Mouse (Mus musculus): ENCODE results near the gene Rbpj. TPM values are rescaled to one million over a fixed set of nuclear protein-coding genes. Genes with fewer than 3 reads are reported as not detected.

Gene Rbpj
- polyA plus RNA-seq, 1 experiment: 13.6 TPM

DNA sequence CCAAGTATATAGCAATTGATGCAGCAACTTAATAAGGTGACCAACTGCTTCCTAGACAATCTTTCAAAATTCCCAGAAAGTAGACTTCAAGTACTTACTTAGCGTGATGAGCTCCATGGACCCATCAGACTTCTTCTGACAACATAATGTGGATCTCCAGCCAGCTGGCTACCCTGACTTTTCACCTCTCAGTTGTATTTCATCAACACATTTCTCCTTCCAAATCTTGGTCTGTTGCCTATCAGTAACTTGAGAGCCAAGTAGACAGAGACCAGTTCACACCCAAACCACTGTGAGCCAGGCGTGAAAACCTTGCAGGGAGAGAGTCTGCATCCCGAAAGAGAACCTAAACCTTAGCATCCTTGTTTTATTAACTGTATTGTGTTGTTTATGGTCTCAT is 26.3 kb upstream of the Rbpj start:
- H3K4me1 ChIP-seq: peaks cover 47% of the 10 kb centered on the region
- no peak overlapping the region for H3K4me3 ChIP-seq (replicated peaks)
- no peaks in the 10 kb centered on the region for H3K27me3 ChIP-seq (replicated peaks)
- TF ChIP-seq GATA1 (IDR thresholded peaks at IDR 0.05; ENCODE audit: borderline replicate concordance, low read length) (no peak), FLI1 (IDR thresholded peaks at IDR 0.05; ENCODE audit: low read length) (no peak)
- H3K36me3 ChIP-seq (replicated peaks; ENCODE audit: low read length): no peaks in the 10 kb centered on the region
- H3K9me3 ChIP-seq: 0 out of 2 replicates have a peak, but pooled peaks cover 2% of the 10 kb centered on the region

DNA sequence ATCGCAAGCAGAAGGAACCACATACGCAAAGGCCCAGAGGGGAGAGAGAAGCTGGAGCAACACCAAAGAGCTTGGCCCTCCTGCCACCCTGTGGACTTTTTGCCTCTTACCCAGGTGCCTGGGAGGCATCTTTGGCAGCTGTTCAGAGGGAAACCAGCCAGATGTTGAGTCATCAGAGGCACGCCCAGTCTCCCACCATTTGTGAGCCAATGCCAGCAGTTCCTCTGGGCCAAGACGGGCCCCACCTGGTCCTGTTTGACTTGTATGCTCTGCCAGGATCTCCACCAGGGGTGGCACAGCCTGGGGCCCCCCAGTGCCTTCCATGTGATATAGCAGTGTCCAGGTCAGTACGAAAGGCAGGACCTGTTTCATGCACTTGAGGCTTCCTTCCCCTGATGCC is 21.9 kb upstream of the Rbpj start:
- no peak overlapping the region for H3K4me3 ChIP-seq (replicated peaks)
- H3K4me1 ChIP-seq: peaks cover 43% of the 10 kb centered on the region
- no peaks in the 10 kb centered on the region for H3K27me3 ChIP-seq (replicated peaks)
- TF ChIP-seq FLI1 (IDR thresholded peaks at IDR 0.05; ENCODE audit: low read length) (no peak), GATA1 (IDR thresholded peaks at IDR 0.05; ENCODE audit: borderline replicate concordance, low read length) (no peak)
- 0 out of 2 replicates have a peak, but pooled peaks cover 2% of the 10 kb centered on the region for H3K9me3 ChIP-seq
- H3K36me3 ChIP-seq (replicated peaks; ENCODE audit: low read length): no peaks in the 10 kb centered on the region

DNA sequence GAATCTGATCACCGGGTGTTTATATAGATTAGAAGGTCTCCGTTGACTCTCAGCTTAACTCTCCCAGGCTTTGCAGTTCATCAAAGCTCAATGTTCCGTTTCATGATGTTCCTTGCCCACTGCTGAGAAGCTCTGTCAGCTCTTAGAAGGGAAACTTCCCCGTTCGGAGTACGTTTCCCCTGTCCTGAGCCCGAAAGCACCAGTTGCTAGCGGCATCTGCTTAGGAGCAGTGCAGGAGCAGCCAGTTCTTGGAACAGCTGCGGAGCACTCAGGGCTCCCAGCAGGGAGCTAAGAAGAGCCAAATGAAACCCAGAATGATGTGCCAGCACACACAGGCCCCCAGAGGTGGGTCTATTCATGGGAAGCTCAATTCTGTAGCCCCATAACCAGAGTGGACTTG is 15.0 kb upstream of the Rbpj start:
- no peaks in the 10 kb centered on the region for H3K9me3 ChIP-seq
- H3K4me1 ChIP-seq: peaks cover 60% of the 10 kb centered on the region
- H3K36me3 ChIP-seq (replicated peaks; ENCODE audit: low read length): peaks cover 3% of the 10 kb centered on the region
- H3K4me3 ChIP-seq (replicated peaks): no peak overlapping the region
- no peak for TF ChIP-seq FLI1 (IDR thresholded peaks at IDR 0.05; ENCODE audit: low read length)
- no peak for TF ChIP-seq GATA1 (IDR thresholded peaks at IDR 0.05; ENCODE audit: borderline replicate concordance, low read length)
- no peaks in the 10 kb centered on the region for H3K27me3 ChIP-seq (replicated peaks)

DNA sequence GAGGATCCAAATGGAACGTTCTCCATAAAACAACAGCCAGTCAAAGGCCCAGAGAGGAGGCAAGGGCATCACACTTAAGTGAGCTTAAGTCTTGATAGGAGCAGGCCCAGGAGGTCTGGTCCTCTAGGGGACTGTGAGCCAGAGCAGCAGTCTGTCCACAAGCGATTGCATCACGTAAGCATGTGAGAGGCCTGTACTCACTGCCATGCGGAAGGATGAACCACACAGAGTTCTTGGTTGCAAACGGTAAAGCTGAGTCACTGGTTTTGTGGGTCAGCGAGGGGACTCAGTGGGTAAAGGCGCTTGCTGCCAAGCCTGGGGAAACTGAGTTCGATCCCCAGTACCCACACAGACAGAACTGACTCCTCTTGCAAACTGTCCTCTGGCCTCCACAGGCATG is 14.1 kb upstream of the Rbpj start:
- no peaks in the 10 kb centered on the region for H3K27me3 ChIP-seq (replicated peaks)
- no peak overlapping the region for H3K4me3 ChIP-seq (replicated peaks)
- peaks cover 69% of the 10 kb centered on the region for H3K4me1 ChIP-seq
- H3K9me3 ChIP-seq: no peaks in the 10 kb centered on the region
- H3K36me3 ChIP-seq (replicated peaks; ENCODE audit: low read length): peaks cover 3% of the 10 kb centered on the region
- TF ChIP-seq FLI1 (IDR thresholded peaks at IDR 0.05; ENCODE audit: low read length) (no peak), GATA1 (IDR thresholded peaks at IDR 0.05; ENCODE audit: borderline replicate concordance, low read length) (no peak)

DNA sequence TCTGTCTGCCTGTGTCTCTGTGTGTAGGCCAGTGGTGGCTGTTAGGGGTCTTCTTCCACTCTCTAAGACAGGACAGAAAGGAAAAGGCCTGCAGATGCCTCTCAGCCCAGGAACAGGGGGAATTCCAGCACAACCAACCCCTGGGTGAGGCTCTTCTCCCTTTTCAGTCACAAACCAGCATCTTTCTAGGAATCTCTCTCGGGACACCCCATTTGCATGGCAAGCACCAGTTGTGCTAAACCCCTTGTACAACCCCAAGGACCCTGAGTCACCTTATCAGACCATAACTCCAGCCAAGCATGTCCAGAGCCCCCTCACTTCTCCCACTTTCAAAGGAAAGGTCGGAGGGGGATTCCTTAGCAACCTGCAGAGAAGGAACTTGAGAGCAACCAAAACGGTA is 13.0 kb upstream of the Rbpj start:
- no peaks in the 10 kb centered on the region for H3K9me3 ChIP-seq
- H3K36me3 ChIP-seq (replicated peaks; ENCODE audit: low read length): peaks cover 3% of the 10 kb centered on the region
- no peak overlapping the region for H3K4me3 ChIP-seq (replicated peaks)
- TF ChIP-seq GATA1 (IDR thresholded peaks at IDR 0.05; ENCODE audit: borderline replicate concordance, low read length) (no peak), FLI1 (IDR thresholded peaks at IDR 0.05; ENCODE audit: low read length) (no peak)
- H3K27me3 ChIP-seq (replicated peaks): no peaks in the 10 kb centered on the region
- H3K4me1 ChIP-seq: peaks cover 72% of the 10 kb centered on the region

DNA sequence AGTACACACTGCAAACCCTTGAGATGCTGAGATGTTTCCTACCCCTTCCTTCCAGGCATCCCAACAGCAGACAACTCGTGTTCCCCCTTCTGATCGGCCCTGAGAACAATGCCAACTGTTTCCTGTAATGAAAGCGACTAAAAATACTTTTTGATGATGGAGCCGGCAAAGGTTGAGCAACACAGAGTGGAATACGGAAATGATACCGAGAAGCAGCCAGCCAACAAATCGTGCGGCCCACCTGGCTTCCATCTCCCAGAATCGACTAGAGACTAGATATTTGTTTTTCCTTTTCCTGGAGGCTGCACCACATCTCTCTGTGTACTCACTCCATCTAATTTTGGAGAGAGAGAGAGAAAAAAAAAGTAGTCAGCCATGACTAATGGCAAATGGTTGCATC is 11.2 kb upstream of the Rbpj start:
- TF ChIP-seq GATA1 (IDR thresholded peaks at IDR 0.05; ENCODE audit: borderline replicate concordance, low read length) (no peak), FLI1 (IDR thresholded peaks at IDR 0.05; ENCODE audit: low read length) (no peak)

DNA sequence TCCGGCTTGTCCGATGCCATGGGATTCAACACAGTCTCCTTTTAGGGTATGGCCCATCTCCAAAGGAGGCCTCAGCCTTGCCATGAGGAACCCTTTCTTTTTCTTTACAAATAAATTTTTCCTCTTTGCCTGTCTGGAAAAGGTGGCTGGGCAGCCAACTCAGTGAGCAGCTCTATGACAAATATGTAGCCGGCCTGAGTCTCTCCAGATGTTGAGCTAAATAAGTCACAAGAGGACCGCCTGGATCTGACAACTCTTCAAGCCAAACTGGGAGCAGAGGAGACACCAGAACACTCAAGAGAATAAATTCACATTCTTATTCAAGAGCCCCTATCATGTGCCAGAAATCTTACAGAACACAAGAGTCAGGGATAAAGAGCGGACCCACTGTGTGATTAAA is 10.5 kb upstream of the Rbpj start:
- peaks cover 75% of the 10 kb centered on the region for H3K4me1 ChIP-seq
- TF ChIP-seq GATA1 (IDR thresholded peaks at IDR 0.05; ENCODE audit: borderline replicate concordance, low read length) (no peak), FLI1 (IDR thresholded peaks at IDR 0.05; ENCODE audit: low read length) (no peak)

More for the DNA sequence above, 11.2 kb upstream of the Rbpj start:
- H3K4me1 ChIP-seq: peaks cover 77% of the 10 kb centered on the region
- peaks cover 5% of the 10 kb centered on the region for H3K36me3 ChIP-seq (replicated peaks; ENCODE audit: low read length)
- no peaks in the 10 kb centered on the region for H3K27me3 ChIP-seq (replicated peaks)
- peak overlapping the region; percentile 4 for H3K4me3 ChIP-seq (replicated peaks)
- no peaks in the 10 kb centered on the region for H3K9me3 ChIP-seq

DNA sequence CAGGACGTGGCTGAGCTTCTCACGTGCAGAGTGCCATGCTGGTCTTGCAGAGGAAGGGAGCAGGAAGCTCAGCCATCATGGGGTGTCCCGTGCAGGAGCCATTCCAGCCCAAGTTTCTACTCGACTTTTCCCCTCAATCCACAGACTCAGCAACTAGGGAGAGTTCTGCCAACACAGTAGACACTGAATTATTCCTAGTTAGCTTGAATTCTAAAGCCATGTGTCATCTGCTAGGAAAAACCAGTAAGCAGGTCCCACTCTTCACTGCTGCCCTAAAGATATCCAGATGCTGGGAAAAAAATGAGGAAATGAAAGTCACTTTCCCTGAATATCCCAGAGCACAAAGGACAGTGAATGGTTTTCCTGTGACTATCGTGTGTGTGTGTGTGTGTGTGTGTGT is 5.8 kb upstream of the Rbpj start:
- TF ChIP-seq GATA1 (IDR thresholded peaks at IDR 0.05; ENCODE audit: borderline replicate concordance, low read length): no peak
- no peak for TF ChIP-seq FLI1 (IDR thresholded peaks at IDR 0.05; ENCODE audit: low read length)
- H3K9me3 ChIP-seq: no peaks in the 10 kb centered on the region; the same call in 1 of the 2 replicates
- H3K27me3 ChIP-seq (replicated peaks): no peaks in the 10 kb centered on the region
- peaks cover 79% of the 10 kb centered on the region for H3K4me1 ChIP-seq
- H3K36me3 ChIP-seq (replicated peaks; ENCODE audit: low read length): peaks cover 4% of the 10 kb centered on the region
- H3K4me3 ChIP-seq (replicated peaks): peak overlapping the region; percentile 56

More for the DNA sequence above, 10.5 kb upstream of the Rbpj start:
- Histone ChIP-seq H3K27me3 (replicated peaks) (no peaks in the 10 kb centered on the region), H3K9me3 (no peaks in the 10 kb centered on the region), H3K36me3 (replicated peaks; ENCODE audit: low read length) (peaks cover 5% of the 10 kb centered on the region), H3K4me3 (replicated peaks) (no peak overlapping the region)

DNA sequence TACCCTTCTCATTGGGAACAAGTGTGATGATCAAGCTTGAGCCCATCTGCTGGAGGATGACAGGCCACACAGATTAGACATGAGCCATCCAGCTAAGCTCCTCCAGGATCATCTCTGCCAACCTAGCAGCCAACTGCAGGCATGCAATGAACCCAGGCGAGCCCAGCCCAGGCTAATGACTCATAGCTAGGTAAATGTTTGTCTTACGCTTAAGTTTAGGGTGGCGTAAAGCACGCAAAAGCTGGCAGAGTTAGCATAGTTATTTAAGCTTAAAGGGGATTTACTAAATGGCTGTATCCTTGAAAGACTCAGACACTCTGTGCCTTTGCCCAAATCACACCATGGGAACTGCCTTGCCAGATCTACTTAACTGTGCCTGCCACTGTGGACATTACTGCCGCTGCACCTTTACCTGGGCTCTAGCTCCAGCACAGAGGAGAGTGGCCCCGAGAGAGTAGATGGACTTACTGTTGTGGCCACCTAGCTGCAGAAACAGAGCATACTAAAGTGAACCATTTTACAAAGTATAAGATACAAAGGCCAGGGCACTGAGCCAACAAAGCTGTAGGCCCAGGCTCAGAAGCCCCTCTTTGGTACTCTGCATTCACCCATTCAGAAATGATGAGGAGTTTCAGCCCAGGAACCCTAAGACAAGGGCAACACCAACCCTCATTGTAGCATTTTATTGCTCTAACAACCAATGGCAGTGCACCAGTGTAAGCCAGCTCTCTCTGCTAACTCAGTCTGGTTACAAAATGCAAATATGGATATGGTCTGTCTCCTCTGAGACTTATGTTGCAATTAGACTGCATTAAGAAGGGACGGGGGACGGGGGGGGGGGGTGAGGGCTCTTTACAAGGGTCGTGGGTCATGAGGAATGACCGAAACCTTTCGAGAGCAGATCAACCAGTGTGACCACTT is 2.6 kb upstream of the Rbpj start:
- H3K9me3 ChIP-seq: no peaks in the 10 kb centered on the region; the same call in 1 of the 2 replicates
- H3K4me1 ChIP-seq: peaks cover 74% of the 10 kb centered on the region
- H3K4me3 ChIP-seq (replicated peaks): no peak overlapping the region
- H3K27me3 ChIP-seq (replicated peaks): no peaks in the 10 kb centered on the region
- TF ChIP-seq FLI1 (IDR thresholded peaks at IDR 0.05; ENCODE audit: low read length): no peak
- TF ChIP-seq GATA1 (IDR thresholded peaks at IDR 0.05; ENCODE audit: borderline replicate concordance, low read length): no peak
- peaks cover 4% of the 10 kb centered on the region for H3K36me3 ChIP-seq (replicated peaks; ENCODE audit: low read length)

Measured in megakaryocyte, embryonic 14.5 days (primary cell).